Mouse (Mus musculus): ENCODE results near the gene Zfp62. TPM values are rescaled to one million over a fixed set of nuclear protein-coding genes. Genes with fewer than 3 reads are reported as not detected.
A peak's percentile ranks its signal among the peaks of the same experiment; 100 is the strongest.

Gene Zfp62
- polyA plus RNA-seq, 1 experiment from 2014 or later: 33.5 TPM

- ATAC-seq (ENCODE audit: insufficient number of reproducible peaks, low FRiP score): no peak
- Histone ChIP-seq H3K4me2 (peak overlapping the region; percentile 70), H3K4me3 (peak overlapping the region; percentile 74), H3K9ac (peak overlapping the region; percentile 93), H3K4me1 (replicated peaks) (peaks cover 56% of the 10 kb centered on the region), H3K36me3 (peaks cover 28% of the 10 kb centered on the region), H3K9me3 (replicated peaks) (no peaks in the 10 kb centered on the region), H3K27ac (ENCODE audit: poor library complexity, severe bottlenecking) (peak overlapping the region; percentile 89), H3K27me3 (replicated peaks) (no peaks in the 10 kb centered on the region)
- WGBS: 28% methylated on average over 10 of the region's 10 CpGs
Observed at GRCm38 (mm10) chr11:49249811-49250421, 46.8 kb downstream of the Zfp62 start.

- Histone ChIP-seq H3K27ac (ENCODE audit: poor library complexity, severe bottlenecking) (peak overlapping the region; percentile 89), H3K36me3 (peaks cover 36% of the 10 kb centered on the region), H3K9ac (peak overlapping the region; percentile 93), H3K27me3 (replicated peaks) (no peaks in the 10 kb centered on the region), H3K4me3 (peak overlapping the region; percentile 74), H3K9me3 (replicated peaks) (no peaks in the 10 kb centered on the region), H3K4me1 (replicated peaks) (peaks cover 48% of the 10 kb centered on the region), H3K4me2 (peak overlapping the region; percentile 70)
- ATAC-seq (ENCODE audit: insufficient number of reproducible peaks, low FRiP score): peak; percentile 96
- WGBS: 2% methylated on average over 45 of the region's 45 CpGs
Observed at GRCm38 (mm10) chr11:49250422-49251379, 47.6 kb downstream of the Zfp62 start.

GRCm38 (mm10) chr11:49251380-49251761, 48.3 kb downstream of the Zfp62 start:
- ATAC-seq (ENCODE audit: insufficient number of reproducible peaks, low FRiP score): no peak
- H3K4me1 ChIP-seq (replicated peaks): peaks cover 42% of the 10 kb centered on the region
- peaks cover 40% of the 10 kb centered on the region for H3K36me3 ChIP-seq
- WGBS: 63% methylated on average over 7 of the region's 7 CpGs
- peak overlapping the region; percentile 93 for H3K9ac ChIP-seq
- H3K4me2 ChIP-seq: peak overlapping the region; percentile 70
- peak overlapping the region; percentile 89; the same call in 1 of the 2 replicates for H3K27ac ChIP-seq (ENCODE audit: poor library complexity, severe bottlenecking)
- H3K9me3 ChIP-seq (replicated peaks): no peaks in the 10 kb centered on the region
- H3K27me3 ChIP-seq (replicated peaks): no peaks in the 10 kb centered on the region
- H3K4me3 ChIP-seq: peak overlapping the region; percentile 74

- Histone ChIP-seq H3K4me1 (replicated peaks) (peaks cover 37% of the 10 kb centered on the region), H3K27me3 (replicated peaks) (no peaks in the 10 kb centered on the region), H3K27ac (ENCODE audit: poor library complexity, severe bottlenecking) (no peak overlapping the region), H3K4me2 (peak overlapping the region; percentile 70), H3K4me3 (no peak overlapping the region), H3K9ac (no peak overlapping the region), H3K9me3 (replicated peaks) (no peaks in the 10 kb centered on the region), H3K36me3 (peaks cover 45% of the 10 kb centered on the region)
- 81% methylated on average over 5 of the region's 5 CpGs for WGBS
- no peak for ATAC-seq (ENCODE audit: insufficient number of reproducible peaks, low FRiP score)
Observed at GRCm38 (mm10) chr11:49252048-49252447, 49.0 kb downstream of the Zfp62 start.

- Histone ChIP-seq H3K36me3 (peaks cover 48% of the 10 kb centered on the region), H3K27me3 (replicated peaks) (no peaks in the 10 kb centered on the region), H3K4me2 (no peak overlapping the region), H3K4me1 (replicated peaks) (peaks cover 31% of the 10 kb centered on the region), H3K9me3 (replicated peaks) (no peaks in the 10 kb centered on the region), H3K9ac (no peak overlapping the region), H3K4me3 (no peak overlapping the region), H3K27ac (ENCODE audit: poor library complexity, severe bottlenecking) (no peak overlapping the region)
- ATAC-seq (ENCODE audit: insufficient number of reproducible peaks, low FRiP score): no peak
- WGBS: 87% methylated on average over 6 of the region's 6 CpGs
Observed at GRCm38 (mm10) chr11:49253035-49253434, 49.9 kb downstream of the Zfp62 start.

GRCm38 (mm10) chr11:49259296-49259695, 56.2 kb downstream of the Zfp62 start:
- H3K9ac ChIP-seq: no peak overlapping the region
- no peaks in the 10 kb centered on the region for H3K27me3 ChIP-seq (replicated peaks)
- peaks cover 66% of the 10 kb centered on the region for H3K36me3 ChIP-seq
- no peak overlapping the region for H3K4me2 ChIP-seq
- H3K27ac ChIP-seq (ENCODE audit: poor library complexity, severe bottlenecking): no peak overlapping the region
- no peak overlapping the region for H3K4me3 ChIP-seq
- WGBS: 88% methylated on average over 2 of the region's 2 CpGs
- no peaks in the 10 kb centered on the region for H3K9me3 ChIP-seq (replicated peaks)
- ATAC-seq (ENCODE audit: insufficient number of reproducible peaks, low FRiP score): no peak
- H3K4me1 ChIP-seq (replicated peaks): 0 out of 2 replicates have a peak, but pooled peaks cover 4% of the 10 kb centered on the region

- WGBS: 69% methylated on average over 1 of the region's 1 CpGs
- Histone ChIP-seq H3K4me1 (replicated peaks) (0 out of 2 replicates have a peak, but pooled peaks cover 4% of the 10 kb centered on the region), H3K27ac (ENCODE audit: poor library complexity, severe bottlenecking) (no peak overlapping the region), H3K36me3 (peaks cover 66% of the 10 kb centered on the region), H3K27me3 (replicated peaks) (no peaks in the 10 kb centered on the region), H3K4me2 (no peak overlapping the region), H3K9ac (no peak overlapping the region), H3K4me3 (no peak overlapping the region), H3K9me3 (replicated peaks) (no peaks in the 10 kb centered on the region)
- no peak for ATAC-seq (ENCODE audit: insufficient number of reproducible peaks, low FRiP score)
Observed at GRCm38 (mm10) chr11:49259829-49260228, 56.7 kb downstream of the Zfp62 start.

GRCm38 (mm10) chr11:49260598-49261312, 57.7 kb downstream of the Zfp62 start:
- Histone ChIP-seq H3K27ac (ENCODE audit: poor library complexity, severe bottlenecking) (no peak overlapping the region), H3K9ac (no peak overlapping the region)
- ATAC-seq (ENCODE audit: insufficient number of reproducible peaks, low FRiP score): no peak; the same call in 1 of the 2 replicates

GRCm38 (mm10) chr11:49261313-49261855, 58.3 kb downstream of the Zfp62 start:
- peaks cover 10% of the 10 kb centered on the region for H3K4me1 ChIP-seq (replicated peaks)
- no peak overlapping the region for H3K4me3 ChIP-seq
- WGBS: 93% methylated on average over 14 of the region's 14 CpGs
- peaks cover 58% of the 10 kb centered on the region for H3K36me3 ChIP-seq
- no peak overlapping the region for H3K4me2 ChIP-seq
- ATAC-seq (ENCODE audit: insufficient number of reproducible peaks, low FRiP score): no peak
- H3K27ac ChIP-seq (ENCODE audit: poor library complexity, severe bottlenecking): no peak overlapping the region
- H3K9ac ChIP-seq: no peak overlapping the region
- no peaks in the 10 kb centered on the region for H3K9me3 ChIP-seq (replicated peaks)
- H3K27me3 ChIP-seq (replicated peaks): no peaks in the 10 kb centered on the region

More at GRCm38 (mm10) chr11:49260598-49261312, 57.7 kb downstream of the Zfp62 start:
- H3K4me1 ChIP-seq (replicated peaks): 0 out of 2 replicates have a peak, but pooled peaks cover 4% of the 10 kb centered on the region
- no peaks in the 10 kb centered on the region for H3K27me3 ChIP-seq (replicated peaks)
- H3K36me3 ChIP-seq: peaks cover 61% of the 10 kb centered on the region
- H3K9me3 ChIP-seq (replicated peaks): no peaks in the 10 kb centered on the region
- WGBS: 91% methylated on average over 21 of the region's 21 CpGs
- H3K4me2 ChIP-seq: no peak overlapping the region
- no peak overlapping the region for H3K4me3 ChIP-seq

- 81% methylated on average over 5 of the region's 5 CpGs for WGBS
Observed at GRCm38 (mm10) chr11:49262286-49262685, 59.2 kb downstream of the Zfp62 start.

More at GRCm38 (mm10) chr11:49262286-49262685, 59.2 kb downstream of the Zfp62 start:
- peaks cover 52% of the 10 kb centered on the region for H3K36me3 ChIP-seq
- no peak overlapping the region for H3K4me3 ChIP-seq
- no peaks in the 10 kb centered on the region for H3K9me3 ChIP-seq (replicated peaks)
- H3K9ac ChIP-seq: no peak overlapping the region
- no peaks in the 10 kb centered on the region for H3K27me3 ChIP-seq (replicated peaks)
- H3K4me2 ChIP-seq: no peak overlapping the region
- no peak for ATAC-seq (ENCODE audit: insufficient number of reproducible peaks, low FRiP score)
- H3K4me1 ChIP-seq (replicated peaks): peaks cover 19% of the 10 kb centered on the region
- no peak overlapping the region for H3K27ac ChIP-seq (ENCODE audit: poor library complexity, severe bottlenecking)

Measured in heart, embryonic 12.5 days (tissue).